Mouse (Mus musculus) E14TG2a.4 (cell line): Measurements from ENCODE around the gene Spp2.
"Not testable (repeated sequence)": the region's sequence is repeated elsewhere in the genome, so short reads cannot be mapped to it uniquely, and the experiment has no call there.

Experiments used
- H3K27me3 ChIP-seq: 2 replicates; pipeline ENCODE4 v1.6.1; 2014; ENCODE audit warnings: low read length, control low read depth; ENCODE audit not compliant: insufficient read depth
- H3K36me3 ChIP-seq: 2 replicates; pipeline ENCODE4 v1.6.1; 2014; ENCODE audit warnings: low read length, control low read depth; ENCODE audit not compliant: insufficient read depth
- H3K4me1 ChIP-seq: replicated peaks from 2 replicates; pipeline ENCODE4 v1.6.1; 2014; ENCODE audit warnings: low read depth, low read length, control low read depth
- H3K4me3 ChIP-seq: replicated peaks from 2 replicates; pipeline ENCODE4 v1.5.1; 2014; ENCODE audit warnings: mild to moderate bottlenecking, low read length
- H3K9me3 ChIP-seq: 2 replicates; pipeline ENCODE4 v1.6.1; 2014; ENCODE audit warnings: low read length, control low read depth
- CTCF ChIP-seq: conservative IDR thresholded peaks from 2 replicates; pipeline ENCODE4 v1.5.1; 2014; ENCODE audit warnings: low read length
- NANOG ChIP-seq: IDR thresholded peaks from 2 replicates; pipeline ENCODE4 v1.6.1; 2014; ENCODE audit warnings: borderline replicate concordance, low read length, mixed read lengths
- POU5F1 ChIP-seq: IDR thresholded peaks from 2 replicates; pipeline ENCODE4 v1.6.1; 2014; ENCODE audit warnings: low read length, borderline replicate concordance

Gene Spp2

GRCm38 (mm10) chr1:88446270-88447030 is 39.7 kb downstream of the Spp2 start:
- H3K4me1 ChIP-seq: peaks cover 6% of the 10 kb centered on the region
- H3K27me3 ChIP-seq: no peaks in the 10 kb centered on the region
- H3K4me3 ChIP-seq: no peak overlapping the region
- TF ChIP-seq CTCF: no peak
- no peak for TF ChIP-seq NANOG
- no peak for TF ChIP-seq POU5F1
- H3K9me3 ChIP-seq: no peaks in the 10 kb centered on the region
- H3K36me3 ChIP-seq: no peaks in the 10 kb centered on the region

- Histone ChIP-seq H3K9me3 (no peaks in the 10 kb centered on the region), H3K27me3 (no peaks in the 10 kb centered on the region), H3K36me3 (no peaks in the 10 kb centered on the region), H3K4me1 (peaks cover 7% of the 10 kb centered on the region), H3K4me3 (no peak overlapping the region)
- TF ChIP-seq POU5F1: no peak
- TF ChIP-seq NANOG: no peak
- no peak for TF ChIP-seq CTCF
Measured at GRCm38 (mm10) chr1:88447483-88447882, 40.7 kb downstream of the Spp2 start.

GRCm38 (mm10) chr1:88448094-88448493 is 41.3 kb downstream of the Spp2 start:
- not testable (repeated sequence) for H3K9me3 ChIP-seq, H3K4me3 ChIP-seq, H3K36me3 ChIP-seq, H3K27me3 ChIP-seq
- H3K4me1 ChIP-seq: peaks cover 14% of the 10 kb centered on the region

- Histone ChIP-seq H3K9me3 (no peaks in the 10 kb centered on the region), H3K4me3 (no peak overlapping the region), H3K36me3 (no peaks in the 10 kb centered on the region), H3K4me1 (peaks cover 28% of the 10 kb centered on the region), H3K27me3 (no peaks in the 10 kb centered on the region)
- TF ChIP-seq NANOG (no peak), POU5F1 (no peak), CTCF (no peak)
Measured at GRCm38 (mm10) chr1:88449741-88450140, 43.0 kb downstream of the Spp2 start.

GRCm38 (mm10) chr1:88450668-88451067 is 43.9 kb downstream of the Spp2 start:
- Histone ChIP-seq H3K36me3 (no peaks in the 10 kb centered on the region), H3K4me1 (peaks cover 35% of the 10 kb centered on the region), H3K4me3 (no peak overlapping the region), H3K9me3 (no peaks in the 10 kb centered on the region), H3K27me3 (no peaks in the 10 kb centered on the region)
- TF ChIP-seq POU5F1 (no peak), NANOG (no peak), CTCF (no peak)

GRCm38 (mm10) chr1:88452198-88452597 is 45.4 kb downstream of the Spp2 start:
- Histone ChIP-seq H3K27me3 (no peaks in the 10 kb centered on the region), H3K9me3 (no peaks in the 10 kb centered on the region), H3K4me1 (peaks cover 48% of the 10 kb centered on the region), H3K36me3 (no peaks in the 10 kb centered on the region), H3K4me3 (no peak overlapping the region)
- TF ChIP-seq CTCF (no peak), POU5F1 (no peak), NANOG (no peak)

GRCm38 (mm10) chr1:88454703-88455102 is 47.9 kb downstream of the Spp2 start:
- TF ChIP-seq POU5F1 (no peak), NANOG (no peak), CTCF (no peak)
- Histone ChIP-seq H3K36me3 (no peaks in the 10 kb centered on the region), H3K4me1 (peaks cover 65% of the 10 kb centered on the region), H3K27me3 (no peaks in the 10 kb centered on the region), H3K4me3 (no peak overlapping the region), H3K9me3 (no peaks in the 10 kb centered on the region)

- no peaks in the 10 kb centered on the region for H3K27me3 ChIP-seq
- H3K36me3 ChIP-seq: no peaks in the 10 kb centered on the region
- H3K4me1 ChIP-seq: peaks cover 74% of the 10 kb centered on the region
- TF ChIP-seq CTCF (no peak), POU5F1 (no peak), NANOG (no peak)
- no peak overlapping the region for H3K4me3 ChIP-seq
- no peaks in the 10 kb centered on the region for H3K9me3 ChIP-seq
Measured at GRCm38 (mm10) chr1:88455761-88456160, 49.0 kb downstream of the Spp2 start.
